Mouse (Mus musculus): ENCODE measurements around the gene Pik3c2b. TPM values are rescaled to one million over a fixed set of nuclear protein-coding genes. Genes with fewer than 3 reads are reported as not detected.

Pik3c2b gene
- total RNA-seq, 1 experiment, result 3.1 TPM

DNA sequence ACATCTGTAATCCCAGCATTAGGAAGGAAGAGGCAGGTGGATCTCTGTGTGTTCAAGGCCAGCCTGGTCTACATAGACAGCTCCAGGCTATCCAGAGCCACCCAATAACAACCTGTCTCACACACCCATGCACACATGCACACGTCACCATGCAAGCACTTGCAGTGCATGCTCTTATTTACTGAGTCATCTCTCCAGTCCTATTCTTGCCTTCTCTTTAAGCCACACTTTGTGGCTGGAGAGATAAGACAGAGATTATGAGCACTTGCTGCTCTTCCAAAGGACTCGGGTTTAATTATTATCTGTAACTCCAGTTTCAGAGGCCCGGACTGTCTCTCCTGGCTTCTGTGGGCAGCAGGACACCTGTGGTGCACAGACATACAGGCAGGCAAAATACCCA, 73.4 kb downstream of the Pik3c2b start:
- Histone ChIP-seq H3K4me3 (ENCODE audit: insufficient read depth in 1 of 2, low read depth in 1 of 2, low read length in 2 of 2, poor library complexity in 1 of 2, severe bottlenecking in 1 of 2) (no peak overlapping the region), H3K27ac (ENCODE audit: insufficient read depth, low read depth, low read length, poor library complexity, severe bottlenecking) (no peak overlapping the region), H3K9ac (ENCODE audit: insufficient read depth, low read depth, low read length, poor library complexity, severe bottlenecking) (no peak overlapping the region), H3K4me1 (ENCODE audit: control insufficient read depth in 2 of 2, insufficient read depth in 2 of 2, low read length in 2 of 2, poor library complexity in 1 of 2) (peaks cover 0 to 3% of the 10 kb centered on the region in 2 experiments; a peak in 3 of 4 replicates), H3K36me3 (ENCODE audit: control insufficient read depth, insufficient read depth, low read length, poor library complexity, severe bottlenecking) (no peaks in the 10 kb centered on the region), H3K9me3 (ENCODE audit: control insufficient read depth, insufficient read depth, low read depth, low read length) (no peaks in the 10 kb centered on the region)
- TF ChIP-seq ZC3H11A (IDR thresholded peaks at IDR 0.05; ENCODE audit: borderline replicate concordance, low read depth, low read length) (no peak), HCFC1 (IDR thresholded peaks at IDR 0.05; ENCODE audit: borderline replicate concordance, insufficient read depth, low read length) (no peak), CHD2 (IDR thresholded peaks at IDR 0.05; ENCODE audit: low read depth, low read length) (no peak), MAFK (IDR thresholded peaks at IDR 0.05; ENCODE audit: insufficient read depth, low read depth, low read length) (no peak), ZNF384 (IDR thresholded peaks at IDR 0.05; ENCODE audit: low read depth, low read length) (no peak)
- no peak for DNase-seq (ENCODE audit: low read depth, low spot score)
- in situ Hi-C loops (cut with MboI; ENCODE audit: low sequenced_read_pairs in 2 of 2, unreplicated experiment in 2 of 2), result no loop called here

DNA sequence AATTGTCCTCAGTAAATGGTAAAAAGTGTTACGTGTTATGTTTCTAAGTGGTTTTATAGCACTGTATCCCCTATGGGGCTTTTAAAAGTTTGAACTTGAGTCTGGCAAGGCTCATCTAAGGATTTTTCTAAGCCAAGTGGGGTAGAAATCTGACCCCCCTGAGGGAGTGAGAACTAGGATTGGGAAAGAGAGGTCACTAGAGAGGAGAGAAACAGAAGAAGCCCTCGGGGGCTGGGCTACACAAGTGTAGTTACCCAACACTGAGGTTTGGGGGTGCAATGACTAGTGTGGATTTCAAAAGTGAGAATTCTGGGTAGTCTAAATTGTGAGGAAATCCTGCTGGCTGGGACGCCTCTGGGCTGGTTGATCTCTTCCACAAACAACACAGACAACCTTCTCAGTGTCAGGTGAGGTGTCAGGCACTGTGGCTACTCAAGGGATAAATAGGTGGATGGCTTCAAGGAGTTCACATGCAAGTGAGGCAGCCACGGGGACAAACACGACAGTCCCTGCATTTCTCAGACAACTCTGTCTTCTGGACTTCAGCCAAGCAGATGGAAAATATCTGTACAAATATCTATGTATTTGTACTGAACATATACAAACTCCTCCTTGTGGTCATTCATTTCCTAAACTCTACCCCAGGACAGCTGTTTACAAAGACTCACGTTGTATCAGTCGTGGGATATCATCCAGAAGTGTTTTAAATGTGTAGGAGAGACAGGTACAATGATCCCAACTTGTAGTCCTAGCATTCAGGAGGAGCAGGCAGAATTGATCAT, 74.7 kb downstream of the Pik3c2b start:
- in situ Hi-C loops (cut with MboI; ENCODE audit: low sequenced_read_pairs in 2 of 2, unreplicated experiment in 2 of 2), result no loop called here

DNA sequence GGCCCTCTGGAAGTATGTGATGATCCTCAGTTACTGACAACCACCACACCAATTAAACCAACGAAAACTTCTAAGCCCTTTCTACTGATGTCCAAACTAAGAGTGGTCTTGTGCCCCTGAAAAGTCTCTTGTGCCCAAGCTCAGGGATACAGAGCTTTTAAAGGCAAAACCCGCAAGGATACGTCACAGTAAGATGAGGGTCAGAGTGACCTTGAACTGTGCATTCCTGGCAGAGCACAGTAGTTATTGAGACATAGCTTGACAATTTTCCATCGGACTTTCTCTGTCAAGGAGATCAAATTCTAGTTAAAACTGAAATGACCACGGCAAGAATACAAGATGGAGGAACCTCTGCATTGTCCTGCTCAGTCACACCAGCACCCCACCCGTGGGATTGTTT, 75.8 kb downstream of the Pik3c2b start:
- in situ Hi-C loops (cut with MboI; ENCODE audit: low sequenced_read_pairs in 2 of 2, unreplicated experiment in 2 of 2), result no loop called here
- no peak for DNase-seq (ENCODE audit: low read depth, low spot score)
- H3K36me3 ChIP-seq (ENCODE audit: control insufficient read depth, insufficient read depth, low read length, poor library complexity, severe bottlenecking), result no peaks in the 10 kb centered on the region
- H3K4me1 ChIP-seq (ENCODE audit: control insufficient read depth in 2 of 2, insufficient read depth in 2 of 2, low read length in 2 of 2, poor library complexity in 1 of 2), result peaks cover 4 to 5% of the 10 kb centered on the region in 2 experiments; a peak in 3 of 4 replicates
- H3K9ac ChIP-seq (ENCODE audit: insufficient read depth, low read depth, low read length, poor library complexity, severe bottlenecking), result no peak overlapping the region
- no peak overlapping the region for H3K27ac ChIP-seq (ENCODE audit: insufficient read depth, low read depth, low read length, poor library complexity, severe bottlenecking)
- TF ChIP-seq ZC3H11A (IDR thresholded peaks at IDR 0.05; ENCODE audit: borderline replicate concordance, low read depth, low read length) (no peak), HCFC1 (IDR thresholded peaks at IDR 0.05; ENCODE audit: borderline replicate concordance, insufficient read depth, low read length) (no peak), CHD2 (IDR thresholded peaks at IDR 0.05; ENCODE audit: low read depth, low read length) (no peak), MAFK (IDR thresholded peaks at IDR 0.05; ENCODE audit: insufficient read depth, low read depth, low read length) (no peak), ZNF384 (IDR thresholded peaks at IDR 0.05; ENCODE audit: low read depth, low read length) (no peak)
- no peaks in the 10 kb centered on the region for H3K9me3 ChIP-seq (ENCODE audit: control insufficient read depth, insufficient read depth, low read depth, low read length)
- H3K4me3 ChIP-seq (ENCODE audit: insufficient read depth in 1 of 2, low read depth in 1 of 2, low read length in 2 of 2, poor library complexity in 1 of 2, severe bottlenecking in 1 of 2), result no peak overlapping the region

More for the DNA sequence above, 74.7 kb downstream of the Pik3c2b start:
- DNase-seq (ENCODE audit: low read depth, low spot score), result no peak
- H3K4me1 ChIP-seq (ENCODE audit: control insufficient read depth in 2 of 2, insufficient read depth in 2 of 2, low read length in 2 of 2, poor library complexity in 1 of 2), result peaks cover 0 to 5% of the 10 kb centered on the region in 2 experiments; a peak in 3 of 4 replicates
- no peaks in the 10 kb centered on the region for H3K36me3 ChIP-seq (ENCODE audit: control insufficient read depth, insufficient read depth, low read length, poor library complexity, severe bottlenecking)
- no peak for TF ChIP-seq ZNF384 (IDR thresholded peaks at IDR 0.05; ENCODE audit: low read depth, low read length)
- H3K9ac ChIP-seq (ENCODE audit: insufficient read depth, low read depth, low read length, poor library complexity, severe bottlenecking), result no peak overlapping the region
- no peaks in the 10 kb centered on the region for H3K9me3 ChIP-seq (ENCODE audit: control insufficient read depth, insufficient read depth, low read depth, low read length)
- H3K4me3 ChIP-seq (ENCODE audit: insufficient read depth in 1 of 2, low read depth in 1 of 2, low read length in 2 of 2, poor library complexity in 1 of 2, severe bottlenecking in 1 of 2), result no peak overlapping the region
- no peak overlapping the region for H3K27ac ChIP-seq (ENCODE audit: insufficient read depth, low read depth, low read length, poor library complexity, severe bottlenecking)

DNA sequence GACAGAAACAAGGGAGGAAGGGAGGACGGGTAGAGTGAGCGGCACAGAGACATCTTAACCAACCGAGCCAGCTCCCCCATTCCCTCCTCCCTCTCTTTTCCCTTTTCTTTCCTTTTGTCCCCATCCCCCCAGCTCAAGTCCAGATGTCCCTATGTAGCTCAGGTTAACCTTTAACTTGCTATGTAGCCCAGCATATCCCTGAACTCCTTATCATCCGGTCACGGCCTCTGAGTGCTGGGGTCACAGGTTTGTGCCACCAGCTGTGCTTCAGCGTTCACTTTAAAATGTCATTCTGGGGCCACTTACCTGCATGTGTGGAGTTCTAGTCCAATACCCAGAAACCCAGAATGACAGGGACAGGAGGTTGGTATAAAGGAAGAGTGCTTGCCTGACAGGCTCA, 78.7 kb downstream of the Pik3c2b start:
- H3K9me3 ChIP-seq (ENCODE audit: control insufficient read depth, insufficient read depth, low read depth, low read length), result no peaks in the 10 kb centered on the region
- H3K4me1 ChIP-seq (ENCODE audit: control insufficient read depth in 2 of 2, insufficient read depth in 2 of 2, low read length in 2 of 2, poor library complexity in 1 of 2), result peaks cover 10 to 28% of the 10 kb centered on the region in 2 experiments
- DNase-seq (ENCODE audit: low read depth, low spot score), result no peak
- H3K27ac ChIP-seq (ENCODE audit: insufficient read depth, low read depth, low read length, poor library complexity, severe bottlenecking), result no peak overlapping the region
- in situ Hi-C loops (cut with MboI; ENCODE audit: low sequenced_read_pairs in 2 of 2, unreplicated experiment in 2 of 2), result no loop called here
- H3K4me3 ChIP-seq (ENCODE audit: insufficient read depth in 1 of 2, low read depth in 1 of 2, low read length in 2 of 2, poor library complexity in 1 of 2, severe bottlenecking in 1 of 2), result no peak overlapping the region
- TF ChIP-seq ZC3H11A (IDR thresholded peaks at IDR 0.05; ENCODE audit: borderline replicate concordance, low read depth, low read length) (no peak), CHD2 (IDR thresholded peaks at IDR 0.05; ENCODE audit: low read depth, low read length) (no peak), ZNF384 (IDR thresholded peaks at IDR 0.05; ENCODE audit: low read depth, low read length) (no peak), MAFK (IDR thresholded peaks at IDR 0.05; ENCODE audit: insufficient read depth, low read depth, low read length) (no peak), HCFC1 (IDR thresholded peaks at IDR 0.05; ENCODE audit: borderline replicate concordance, insufficient read depth, low read length) (no peak)
- H3K36me3 ChIP-seq (ENCODE audit: control insufficient read depth, insufficient read depth, low read length, poor library complexity, severe bottlenecking), result no peaks in the 10 kb centered on the region
- H3K9ac ChIP-seq (ENCODE audit: insufficient read depth, low read depth, low read length, poor library complexity, severe bottlenecking), result no peak overlapping the region
